Mouse (Mus musculus): Measurements from ENCODE around the gene Tsc2.

DNA sequence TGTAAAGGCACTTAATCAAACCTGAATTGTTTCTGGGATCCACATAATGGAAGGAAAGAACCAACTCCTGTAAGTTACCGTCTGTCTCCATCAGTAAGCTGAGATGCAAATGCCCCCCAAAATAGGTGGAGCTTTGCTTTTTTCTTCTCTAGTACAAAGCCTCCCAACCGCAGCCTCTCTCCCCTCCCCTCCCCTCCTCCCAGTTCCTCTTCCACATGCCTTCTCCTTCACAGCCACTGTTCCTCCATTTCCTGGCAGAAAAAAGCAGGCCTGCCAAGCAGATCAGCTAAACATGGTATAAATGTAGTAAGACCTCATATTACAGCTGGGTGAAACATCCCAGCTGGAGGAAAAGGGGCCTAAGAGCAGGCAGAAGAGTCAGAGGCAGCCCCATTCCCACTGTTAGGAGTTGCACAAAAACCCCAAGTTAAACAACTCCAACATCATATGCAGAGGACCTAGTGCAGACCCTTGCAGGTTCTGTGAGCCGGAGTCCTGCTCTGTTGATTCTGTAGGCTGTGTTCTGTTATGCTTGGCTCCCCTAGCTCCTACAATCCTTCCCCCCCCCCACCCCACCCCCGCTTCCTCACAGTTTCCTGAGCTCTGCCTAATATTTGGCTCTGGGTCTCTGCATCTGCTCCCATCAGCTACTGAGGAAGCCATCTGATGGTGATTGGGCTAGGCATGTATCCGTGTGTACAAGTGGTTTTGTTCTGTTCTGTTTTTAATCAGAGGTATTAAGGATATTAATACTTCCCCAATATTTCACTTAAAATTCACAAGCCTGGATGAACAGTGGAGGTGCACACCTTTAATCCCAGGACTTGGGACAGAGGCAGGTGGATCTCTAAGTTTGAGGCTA, 48.6 kb downstream of the Tsc2 start:
- TF ChIP-seq POLR2A (IDR thresholded peaks at IDR 0.05; ENCODE audit: insufficient read length, low read depth): no peak
- no peak for TF ChIP-seq E2F4 (IDR thresholded peaks at IDR 0.05; ENCODE audit: insufficient read depth)
- no peak for TF ChIP-seq TCF3 (IDR thresholded peaks at IDR 0.05; ENCODE audit: insufficient read length, low read depth)
- TF ChIP-seq TCF12 (IDR thresholded peaks at IDR 0.05; ENCODE audit: insufficient read depth, poor library complexity, severe bottlenecking): no peak
- TF ChIP-seq MYOG (IDR thresholded peaks at IDR 0.05; ENCODE audit: control insufficient read depth in 1 of 3, insufficient read depth in 1 of 3, insufficient read length in 2 of 3, low read depth in 2 of 3): no peak
- TF ChIP-seq SRF (IDR thresholded peaks at IDR 0.05; ENCODE audit: control insufficient read depth, insufficient read length, low read depth): no peak
